Mouse (Mus musculus) liver, postnatal 0 days (tissue): ENCODE measurements around the gene Trim3. TPM values are rescaled to one million over a fixed set of nuclear protein-coding genes. Genes with fewer than 3 reads are reported as not detected.

Experiments
- ATAC-seq: fragments of 200-750 bp; cut with Nextera tagmentation; 2 replicates; pipeline ENCODE4 v1.8.0; 2017; ENCODE audit warnings: mild to moderate bottlenecking, moderate library complexity
- DNase-seq: peaks from one replicate; pipeline ENCODE4 v3.0.0-alpha.2; 2016
- H3K27ac ChIP-seq: fragments of 300-500 bp; sonication (generic); 2 replicates; pipeline ENCODE4 v1.5.1; 2014; ENCODE audit warnings: antibody characterized with exemption, moderate library complexity, mild to moderate bottlenecking, low read depth
- H3K27me3 ChIP-seq: fragments of 300-500 bp; sonication (generic); 2 replicates; pipeline ENCODE4 v1.6.1; 2014; ENCODE audit warnings: low read length, control low read depth, mixed read lengths; ENCODE audit not compliant: insufficient read depth
- H3K36me3 ChIP-seq: fragments of 300-500 bp; sonication (generic); replicated peaks from 2 replicates; pipeline ENCODE4 v1.6.1; 2014; ENCODE audit warnings: mild to moderate bottlenecking, control low read depth, low read length, moderate library complexity, mixed read lengths; ENCODE audit not compliant: insufficient read depth
- H3K4me1 ChIP-seq: fragments of 300-500 bp; sonication (generic); 2 replicates; pipeline ENCODE4 v1.6.1; 2014; ENCODE audit warnings: antibody characterized with exemption, mild to moderate bottlenecking, control low read depth; ENCODE audit not compliant: insufficient read depth
- H3K4me2 ChIP-seq: fragments of 300-500 bp; sonication (generic); 2 replicates; pipeline ENCODE4 v1.6.1; 2014; ENCODE audit warnings: low read depth, mild to moderate bottlenecking, low read length, moderate library complexity, mixed read lengths
- H3K4me3 ChIP-seq: fragments of 300-500 bp; sonication (generic); 2 replicates; pipeline ENCODE4 v1.5.1; 2014; ENCODE audit warnings: low read depth, low read length
- H3K9ac ChIP-seq: fragments of 300-500 bp; sonication (generic); replicated peaks from 2 replicates; pipeline ENCODE4 v1.6.1; 2014; ENCODE audit warnings: mild to moderate bottlenecking, moderate library complexity
- H3K9me3 ChIP-seq: fragments of 300-500 bp; sonication (generic); 2 replicates; pipeline ENCODE4 v1.6.1; 2016; ENCODE audit warnings: mild to moderate bottlenecking, control low read depth, low read length, mixed read lengths
- CTCF ChIP-seq: sonication (generic); IDR thresholded peaks from 2 replicates; pipeline ENCODE4 v1.5.1; 2016; ENCODE audit warnings: antibody characterized with exemption, low read depth
- EP300 ChIP-seq: IDR thresholded peaks from 2 replicates; pipeline ENCODE4 v1.6.1; 2016; ENCODE audit warnings: antibody characterized with exemption, low read depth, mild to moderate bottlenecking
- WGBS: fragments of 180-500 bp; shearing (Covaris S2); extraction: QIAGEN DNeasy Blood & Tissue Kit; methylation state at CpG from one replicate; pipeline ENCODE4 v1.1.7; 2014; ENCODE audit not compliant: insufficient replicate concordance; 5-methylcytosine and 5-hydroxymethylcytosine counted together
- polyA plus RNA-seq: library from polyadenylated mRNA; unstranded; fragments of >200 nt; fragmentation: Nextera tagmentation; extraction: Ambion mirVana; gene quantifications from 2 replicates; pipeline ENCODE4 v1.2.1, GENCODE M21; 2015

The Trim3 gene
- polyA plus RNA-seq, 1 experiment from 2014 or later, result 4.0 TPM

GRCm38 (mm10) chr7:105569512-105570496, 63.6 kb downstream of the Trim3 start:
- no peak for TF ChIP-seq EP300
- no peak for TF ChIP-seq CTCF
- DNase-seq, result no peak
- 61% methylated on average over 12 of the region's 12 CpGs for WGBS
- H3K4me3 ChIP-seq, result no peak overlapping the region
- no peak overlapping the region for H3K9ac ChIP-seq
- no peaks in the 10 kb centered on the region for H3K9me3 ChIP-seq
- H3K27me3 ChIP-seq, result no peaks in the 10 kb centered on the region
- ATAC-seq, result no peak
- H3K4me1 ChIP-seq, result no peaks in the 10 kb centered on the region
- H3K36me3 ChIP-seq, result no peaks in the 10 kb centered on the region
- no peak overlapping the region for H3K27ac ChIP-seq
- H3K4me2 ChIP-seq, result no peak overlapping the region

- Histone ChIP-seq H3K9me3 (no peaks in the 10 kb centered on the region), H3K27ac (no peak overlapping the region), H3K27me3 (no peaks in the 10 kb centered on the region), H3K9ac (no peak overlapping the region), H3K4me2 (no peak overlapping the region), H3K4me3 (no peak overlapping the region), H3K36me3 (no peaks in the 10 kb centered on the region), H3K4me1 (no peaks in the 10 kb centered on the region)
- TF ChIP-seq EP300, result no peak
- TF ChIP-seq CTCF, result no peak
- peak; percentile 36 for ATAC-seq
- DNase-seq, result no peak
- WGBS, result 39% methylated on average over 6 of the region's 6 CpGs
Observed at GRCm38 (mm10) chr7:105568988-105569471, 64.3 kb downstream of the Trim3 start.

DNA sequence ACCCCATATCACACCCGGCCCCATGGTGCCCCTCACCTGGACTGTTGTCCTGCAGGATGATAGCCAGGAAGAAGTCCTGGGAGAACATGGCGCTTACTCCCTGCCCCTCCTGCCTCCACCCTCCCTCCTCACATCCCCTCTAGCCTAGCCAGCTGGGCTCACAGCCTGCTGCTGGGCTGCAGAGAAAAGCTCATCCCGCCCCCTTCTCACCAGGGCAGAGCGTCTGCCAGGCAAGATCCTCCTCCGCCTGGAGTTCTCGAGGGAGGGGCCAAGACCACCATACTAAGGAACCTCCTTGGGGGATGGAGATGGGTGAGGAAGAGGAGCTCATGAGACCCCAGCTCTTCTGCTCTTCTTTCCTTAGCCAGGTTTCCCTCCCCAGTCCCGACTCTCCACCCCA, 64.8 kb downstream of the Trim3 start:
- ATAC-seq (peak; percentile 44), DNase-seq (no peak)
- Histone ChIP-seq H3K9me3 (no peaks in the 10 kb centered on the region), H3K4me2 (no peak overlapping the region), H3K36me3 (no peaks in the 10 kb centered on the region), H3K4me3 (no peak overlapping the region), H3K4me1 (no peaks in the 10 kb centered on the region), H3K27me3 (no peaks in the 10 kb centered on the region), H3K9ac (no peak overlapping the region), H3K27ac (no peak overlapping the region)
- 48% methylated on average over 7 of the region's 7 CpGs for WGBS
- TF ChIP-seq EP300, result no peak
- no peak for TF ChIP-seq CTCF

GRCm38 (mm10) chr7:105565071-105565836, 68.1 kb downstream of the Trim3 start:
- H3K4me1 ChIP-seq, result no peaks in the 10 kb centered on the region
- H3K4me2 ChIP-seq, result no peak overlapping the region
- no peak for DNase-seq
- WGBS, result 65% methylated on average over 17 of the region's 17 CpGs
- no peak for TF ChIP-seq CTCF
- TF ChIP-seq EP300, result no peak
- no peak for ATAC-seq
- no peaks in the 10 kb centered on the region for H3K27me3 ChIP-seq
- H3K9ac ChIP-seq, result no peak overlapping the region
- no peak overlapping the region for H3K27ac ChIP-seq
- no peak overlapping the region for H3K4me3 ChIP-seq
- no peaks in the 10 kb centered on the region for H3K36me3 ChIP-seq
- H3K9me3 ChIP-seq, result no peaks in the 10 kb centered on the region

DNA sequence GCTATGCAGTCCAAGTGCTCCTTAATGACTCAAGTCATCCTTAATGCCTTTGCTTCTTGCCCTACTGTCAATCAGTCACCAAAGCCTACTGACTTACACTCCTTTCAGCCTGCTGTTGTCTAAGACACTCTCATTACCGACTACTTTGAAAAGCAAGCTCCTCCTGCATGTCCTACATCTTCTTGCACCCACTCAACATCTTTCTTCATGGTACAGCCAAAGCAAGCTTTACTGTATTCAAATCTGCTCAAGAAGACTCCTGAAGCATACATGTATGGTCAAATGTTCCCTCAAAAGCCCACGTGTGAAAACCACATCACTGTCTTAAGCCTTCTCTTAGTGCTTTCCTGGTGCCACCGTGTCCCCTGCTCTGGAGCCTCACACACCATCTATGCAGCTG, 70.0 kb downstream of the Trim3 start:
- ATAC-seq (no peak), DNase-seq (no peak)
- Histone ChIP-seq H3K4me1 (no peaks in the 10 kb centered on the region), H3K27ac (no peak overlapping the region), H3K9ac (no peak overlapping the region), H3K36me3 (peaks cover 1% of the 10 kb centered on the region), H3K9me3 (no peaks in the 10 kb centered on the region), H3K4me3 (no peak overlapping the region), H3K4me2 (no peak overlapping the region), H3K27me3 (no peaks in the 10 kb centered on the region)
- whole genome bisulfite sequencing, result 60% methylated on average over 3 of the region's 3 CpGs
- no peak for TF ChIP-seq EP300
- no peak for TF ChIP-seq CTCF

GRCm38 (mm10) chr7:105562317-105562716, 71.1 kb downstream of the Trim3 start:
- Histone ChIP-seq H3K36me3 (peaks cover 9% of the 10 kb centered on the region), H3K9ac (no peak overlapping the region), H3K9me3 (no peaks in the 10 kb centered on the region), H3K27ac (no peak overlapping the region), H3K4me1 (no peaks in the 10 kb centered on the region), H3K27me3 (no peaks in the 10 kb centered on the region), H3K4me3 (no peak overlapping the region), H3K4me2 (no peak overlapping the region)
- TF ChIP-seq CTCF, result no peak
- no peak for TF ChIP-seq EP300
- ATAC-seq, result no peak
- WGBS, result 53% methylated on average over 3 of the region's 3 CpGs
- no peak for DNase-seq
